Mouse (Mus musculus) left cerebral cortex, postnatal 25 days (tissue): ENCODE measurements around the gene Cdc34b. TPM values are rescaled to one million over a fixed set of nuclear protein-coding genes. Genes with fewer than 3 reads are reported as not detected.

Experiments used
- DNase-seq, 2 experiments: peaks; one replicate each; pipeline ENCODE4 v3.0.0; 2022; ENCODE audit warnings: low spot score in 2 of 2, mixed read lengths in 1 of 2
- intact Hi-C: fragments of 180-260 bp; cut with DNase I; formaldehyde crosslinking; loops from one replicate; pipeline ENCODE4 v1.15.1; 2025
- total RNA-seq, 2 experiments: library from RNA; stranded (reverse); gene quantifications; 2 replicates each; pipeline ENCODE4 v1.2.3; 2021

The Cdc34b gene
- total RNA-seq, 2 experiments from 2014 or later, result 0.46 TPM; not detected in 1

DNA sequence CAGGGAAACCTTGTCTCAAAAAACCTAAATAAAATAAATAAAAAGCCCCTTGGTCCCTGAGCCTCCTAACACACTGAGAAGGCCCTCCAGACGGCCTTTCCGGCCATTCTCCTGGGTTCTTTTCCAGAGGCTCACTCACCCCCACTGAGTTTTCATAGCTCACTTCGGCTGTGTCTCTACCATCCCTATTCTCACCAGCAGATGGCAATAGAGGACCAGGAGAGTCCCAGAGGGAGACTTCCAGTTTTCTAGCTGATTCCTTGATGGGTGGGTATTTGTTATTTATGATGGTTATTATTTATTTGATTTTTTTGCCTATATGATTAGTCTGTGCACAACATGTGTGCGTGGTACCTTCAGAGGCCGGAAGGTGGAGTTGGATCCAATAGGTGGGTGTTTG is 11.3 kb upstream of the Cdc34b start:
- intact Hi-C loops, result loop anchor here (2.0 to 10.0 kb wide), 4 partner anchors 57 to 375 kb away; partner anchors contain the start of genes Col1a1 and Hils1
- peak; percentile 69 to 73 for DNase-seq

DNA sequence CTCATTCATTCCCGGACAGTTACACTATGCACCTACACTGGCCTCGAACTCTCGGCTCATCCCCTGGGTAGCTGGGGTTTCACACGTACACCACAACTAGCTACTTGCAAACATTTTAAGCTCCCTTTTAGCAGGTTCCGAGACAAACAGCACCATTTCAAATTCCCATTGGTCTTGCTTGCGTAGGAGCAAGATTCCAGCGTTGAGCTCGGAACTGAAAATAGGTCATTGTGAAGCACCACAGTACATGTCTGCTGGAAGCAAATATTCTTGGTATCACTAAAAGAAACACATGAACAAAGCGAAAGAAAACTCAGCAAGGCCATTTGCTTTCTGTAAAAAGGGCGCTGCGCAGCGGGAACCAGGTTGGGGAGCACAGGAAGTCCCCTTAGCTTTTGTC is 10.4 kb upstream of the Cdc34b start:
- DNase-seq, result peak in 1 of 2 experiments; percentile 27
- intact Hi-C loops, result loop anchor here (2.0 to 10.0 kb wide), 4 partner anchors 56 to 374 kb away; partner anchors contain the start of genes Col1a1 and Hils1

DNA sequence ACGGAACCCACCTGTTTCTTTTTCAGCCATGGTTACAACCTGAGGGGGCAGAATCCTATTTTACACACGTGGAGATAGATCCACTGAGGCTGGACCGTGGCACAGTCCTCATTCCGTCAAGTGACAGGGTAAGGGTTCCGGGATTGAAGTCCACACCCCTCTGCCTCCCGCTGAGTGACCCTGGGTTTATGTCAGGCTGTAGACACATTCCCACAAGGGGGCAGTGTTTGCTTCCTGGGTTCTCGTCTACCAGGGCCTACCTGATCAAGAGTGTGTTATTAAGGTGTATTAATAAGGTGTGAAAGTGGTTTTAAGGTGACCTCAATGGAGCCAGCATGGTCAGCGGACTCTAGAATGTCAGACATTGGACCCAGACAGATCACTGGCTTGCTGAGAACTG is 8.8 kb upstream of the Cdc34b start:
- intact Hi-C loops, result loop anchor here (10.0 kb wide), 2 partner anchors 232 to 372 kb away; partner anchors contain the start of gene Hils1

DNA sequence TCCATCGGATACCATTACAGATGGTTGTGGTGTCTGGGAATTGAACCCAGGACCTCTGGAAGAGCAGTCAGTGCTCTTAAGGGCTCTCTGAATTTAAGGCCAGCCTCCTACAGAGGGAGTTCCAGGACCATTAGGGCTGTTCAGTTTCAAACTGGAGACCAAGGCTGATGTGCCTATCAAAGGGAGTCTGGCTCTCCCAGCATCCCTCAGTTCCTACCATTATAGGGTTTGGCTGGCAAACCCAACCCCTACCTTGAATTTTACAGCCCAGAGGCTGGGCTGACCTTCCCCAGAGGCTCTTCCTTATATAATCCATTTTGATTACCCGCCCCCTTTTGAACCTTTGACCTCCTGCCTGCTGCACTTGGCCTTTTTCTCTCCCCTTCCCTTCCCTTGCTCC is 5.8 kb upstream of the Cdc34b start:
- DNase-seq, result no peak
- intact Hi-C loops, result loop anchor here (10.0 kb wide), 2 partner anchors 229 to 369 kb away; partner anchors contain the start of gene Hils1

More for the DNA sequence above, 8.8 kb upstream of the Cdc34b start:
- no peak for DNase-seq

DNA sequence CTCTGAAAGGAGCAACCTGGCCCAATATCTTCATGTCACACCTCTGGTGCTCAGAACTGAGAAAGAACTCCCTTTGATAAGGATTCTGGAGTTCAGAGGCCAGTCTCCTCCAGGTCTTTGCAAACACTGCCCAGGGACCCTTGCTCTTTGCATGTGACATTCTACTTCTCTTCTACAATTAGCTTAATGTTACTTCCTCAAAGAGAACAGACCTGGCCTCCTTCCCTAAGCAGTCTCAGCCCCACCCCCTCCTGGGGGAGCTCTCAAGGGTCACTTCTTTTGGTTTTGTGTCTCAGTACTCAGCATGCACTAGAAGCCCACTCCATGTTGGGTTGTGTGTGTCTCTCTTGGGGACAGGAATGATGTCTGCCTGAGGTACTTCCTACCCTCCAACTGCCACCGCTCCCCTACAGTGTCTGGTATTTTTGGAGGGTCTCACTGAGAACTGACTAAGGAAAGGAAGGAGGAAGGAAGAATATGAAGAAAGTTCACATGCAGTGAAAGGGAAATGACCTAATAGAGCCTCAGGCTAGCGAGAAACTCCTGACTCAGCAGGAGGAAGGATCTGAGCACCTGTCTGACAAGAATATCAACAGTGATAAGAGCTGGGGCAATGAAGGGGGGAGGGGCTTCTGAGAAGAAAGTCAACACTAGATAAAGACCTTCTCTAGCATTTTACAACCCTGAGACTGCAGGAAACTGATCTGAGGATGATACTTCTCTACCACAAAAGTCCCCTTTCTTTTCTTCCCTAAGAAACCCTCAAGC is 11.5 kb downstream of the Cdc34b start:
- intact Hi-C loops, result no loop called here
- DNase-seq, result no peak

DNA sequence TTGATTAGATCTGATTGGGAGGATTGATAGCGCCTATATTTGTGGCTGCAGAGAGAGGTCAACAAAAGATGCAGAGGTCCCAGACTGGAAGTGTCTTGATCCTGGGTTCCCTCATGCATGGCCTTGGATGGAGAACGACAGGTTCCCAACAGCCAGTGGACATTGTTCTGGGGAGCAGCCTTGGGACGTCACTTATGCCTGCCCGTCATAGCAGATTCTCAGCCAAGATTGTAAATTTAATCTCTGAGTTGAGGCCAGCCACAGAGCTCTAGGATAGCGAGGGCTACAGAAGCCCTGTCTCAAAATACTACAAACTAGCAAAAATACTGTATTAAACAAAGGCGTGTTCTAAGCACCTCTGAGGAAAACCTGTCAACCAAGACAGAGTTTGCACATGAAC is 18.3 kb downstream of the Cdc34b start:
- intact Hi-C loops, result no loop called here

DNA sequence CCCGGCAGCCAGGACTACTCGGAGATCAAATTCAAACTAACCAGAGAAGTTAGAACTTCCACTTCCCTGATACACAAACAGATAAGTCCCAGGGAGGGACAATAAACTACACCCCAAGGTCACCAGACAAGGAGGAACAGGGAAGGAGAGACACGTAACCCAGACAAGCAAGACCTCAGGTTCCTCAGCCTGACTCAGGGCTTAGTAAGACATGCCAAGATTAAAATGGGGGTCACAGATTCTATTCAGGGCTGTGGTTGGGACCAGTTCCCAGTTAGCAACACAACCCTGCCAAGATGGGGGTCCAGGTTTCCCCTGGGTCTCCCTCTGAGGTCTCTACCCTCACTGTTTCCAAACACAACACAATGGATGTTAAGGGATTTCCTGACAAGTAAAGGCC is 18.8 kb downstream of the Cdc34b start:
- no peak for DNase-seq
- intact Hi-C loops, result no loop called here

More for the DNA sequence above, 18.3 kb downstream of the Cdc34b start:
- DNase-seq, result no peak

DNA sequence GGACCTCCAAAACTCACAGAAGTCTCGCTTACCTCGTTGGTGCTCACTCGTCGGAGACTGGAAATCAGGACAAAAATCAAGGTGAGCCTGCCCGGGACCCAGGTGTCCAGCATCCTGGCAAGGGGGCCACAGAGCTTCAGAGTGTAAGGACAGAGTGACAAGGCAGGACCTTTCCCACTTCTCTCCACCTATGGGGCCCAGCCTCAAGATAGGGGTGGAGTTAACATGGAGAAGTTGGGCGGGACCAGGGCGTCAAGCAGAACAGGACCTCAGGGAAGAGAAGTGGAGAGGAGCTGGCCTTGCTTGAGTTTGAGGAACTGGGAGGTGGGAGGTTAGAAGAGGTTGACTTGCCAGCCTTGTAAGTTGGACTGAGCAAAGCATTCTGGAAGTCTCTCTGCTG is 19.2 kb downstream of the Cdc34b start:
- intact Hi-C loops, result no loop called here
- no peak for DNase-seq

DNA sequence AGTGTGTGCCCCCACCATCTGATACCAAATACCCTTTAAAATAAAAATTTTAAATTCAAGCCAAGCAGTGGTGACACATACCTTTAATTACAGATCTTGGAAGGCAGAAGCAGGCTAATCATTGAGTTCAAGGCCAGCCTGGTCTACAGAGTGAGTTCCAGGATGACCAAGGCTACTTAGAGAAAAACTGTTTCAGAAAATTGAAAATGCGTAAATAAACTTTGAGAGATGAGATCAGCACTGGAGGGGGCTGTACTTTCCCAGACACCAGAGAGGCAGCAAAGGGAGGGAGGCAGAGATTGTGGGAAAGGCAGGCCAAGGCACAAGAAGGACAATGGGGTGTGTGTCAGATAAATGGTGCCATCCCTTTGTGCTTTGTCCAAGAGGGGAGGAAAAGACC is 20.7 kb downstream of the Cdc34b start:
- intact Hi-C loops, result no loop called here
- DNase-seq, result no peak

DNA sequence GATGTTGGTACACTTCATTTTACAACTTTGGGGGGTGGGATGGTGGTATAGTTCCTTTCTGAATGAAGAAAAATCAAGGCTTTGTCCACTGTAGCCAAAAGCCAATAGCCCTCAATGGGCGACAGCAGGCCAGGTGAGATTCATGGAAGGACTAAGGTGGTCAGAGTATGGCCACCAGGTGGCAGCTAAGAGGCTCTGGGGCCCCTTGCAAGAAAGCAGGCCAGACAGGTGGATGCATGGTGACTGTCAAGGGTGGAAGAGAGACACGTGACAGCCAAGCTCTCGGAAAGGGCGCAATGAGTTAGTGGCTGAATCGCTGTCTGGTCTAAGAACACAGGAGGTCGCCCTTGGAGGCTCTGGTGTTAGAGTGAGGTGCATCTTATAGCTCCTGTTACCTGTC is 21.2 kb downstream of the Cdc34b start:
- intact Hi-C loops, result no loop called here
- DNase-seq, result no peak

DNA sequence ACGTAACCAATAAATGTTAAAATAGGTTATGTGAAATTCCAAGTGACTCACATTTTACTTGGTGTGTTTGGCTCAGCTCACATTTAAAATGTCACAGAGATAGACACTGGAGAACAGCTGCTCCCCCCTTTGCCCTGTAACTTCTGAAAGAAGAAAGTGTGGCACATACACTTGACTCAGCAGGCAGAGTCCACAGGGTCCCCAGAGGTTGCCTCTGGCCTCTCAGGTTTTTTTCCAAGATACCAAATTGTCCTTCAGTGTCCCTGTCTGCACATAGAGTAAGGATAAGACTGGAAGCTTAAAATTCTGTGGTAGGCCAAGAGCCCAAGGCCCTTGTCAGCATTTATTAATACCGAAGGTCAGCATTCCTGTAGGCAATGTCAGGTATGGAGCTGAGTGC is 25.7 kb downstream of the Cdc34b start:
- DNase-seq, result no peak
- intact Hi-C loops, result no loop called here

DNA sequence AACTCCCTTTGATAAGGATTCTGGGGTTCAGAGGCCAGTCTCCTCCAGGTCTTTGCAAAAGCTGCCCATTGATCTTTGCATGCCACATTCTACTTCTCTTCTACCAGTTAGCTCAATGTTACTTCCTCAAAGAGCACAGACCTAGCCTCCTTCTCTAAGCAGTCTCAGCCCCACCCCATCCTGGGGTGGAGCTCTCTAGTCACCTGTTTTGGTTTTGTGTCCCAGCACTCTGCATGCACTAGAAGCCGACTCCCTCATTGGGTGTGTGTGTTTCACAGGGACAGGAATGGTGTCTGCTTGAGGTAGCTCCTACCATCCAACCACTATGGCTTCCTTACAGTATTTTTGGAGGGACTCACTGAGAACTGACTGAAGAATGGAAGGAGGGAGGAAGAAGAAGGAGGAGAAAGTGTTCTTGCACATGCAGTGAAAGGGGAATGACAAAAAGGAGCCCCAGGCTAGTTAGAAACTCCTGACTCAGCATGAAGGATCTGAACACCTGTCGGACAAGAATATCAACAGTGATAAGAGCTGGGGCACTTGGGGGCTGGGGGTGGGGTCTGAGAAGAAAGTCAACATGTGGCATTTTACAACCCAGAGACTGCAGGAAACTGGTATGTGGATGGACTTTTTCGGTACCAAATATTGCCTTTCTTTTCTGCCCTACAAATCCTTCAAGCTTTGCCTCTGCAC is 30.9 kb downstream of the Cdc34b start:
- DNase-seq, result no peak
- intact Hi-C loops, result no loop called here

DNA sequence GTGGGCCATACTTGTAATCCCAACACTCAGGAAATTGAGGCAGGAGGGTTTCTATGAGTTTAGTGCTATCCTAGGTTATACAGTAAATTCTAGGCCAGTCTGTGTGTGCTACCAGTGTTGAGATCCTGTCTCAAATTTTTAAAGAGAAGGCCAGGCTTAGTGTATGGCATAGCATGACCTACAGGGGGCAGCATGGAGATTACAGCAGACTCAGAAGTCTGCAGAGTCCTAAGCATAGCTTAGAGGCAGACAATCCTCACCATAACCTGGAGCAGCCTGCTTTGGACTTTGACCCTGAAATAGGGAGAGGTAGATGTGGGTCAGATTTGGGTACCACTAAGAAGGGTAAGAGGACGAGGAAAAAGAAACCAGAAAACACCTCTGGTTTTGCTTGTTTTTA is 32.3 kb downstream of the Cdc34b start:
- no peak for DNase-seq
- intact Hi-C loops, result no loop called here

DNA sequence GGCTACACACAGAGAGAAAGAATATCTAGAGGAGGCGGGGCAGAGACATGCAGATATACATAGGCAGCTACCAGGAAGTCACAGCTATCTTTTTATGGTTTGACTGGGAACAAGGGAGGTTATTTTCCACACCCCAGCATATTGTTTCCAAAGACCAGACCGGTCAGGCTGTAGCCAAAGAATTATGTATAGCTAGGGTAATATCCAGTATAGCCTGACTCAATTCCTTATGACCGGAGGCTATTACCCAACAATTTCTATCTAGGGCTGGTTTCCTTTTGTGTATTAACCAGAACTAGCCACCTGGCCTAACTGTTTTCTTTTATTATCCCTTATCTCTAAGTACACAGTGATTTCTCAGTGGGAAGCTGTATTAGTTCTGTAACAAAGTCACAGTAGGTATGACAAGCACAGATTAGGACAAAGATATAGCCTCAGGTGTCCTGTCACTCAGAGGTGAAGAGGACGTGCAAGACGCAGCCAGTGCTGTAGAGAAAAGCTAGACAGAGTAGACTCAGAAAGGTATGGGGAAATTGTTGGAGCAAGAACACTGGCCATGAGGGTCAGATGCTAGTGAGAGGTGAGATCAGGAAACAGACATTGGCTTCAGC is 33.4 kb downstream of the Cdc34b start:
- intact Hi-C loops, result no loop called here
- no peak for DNase-seq

DNA sequence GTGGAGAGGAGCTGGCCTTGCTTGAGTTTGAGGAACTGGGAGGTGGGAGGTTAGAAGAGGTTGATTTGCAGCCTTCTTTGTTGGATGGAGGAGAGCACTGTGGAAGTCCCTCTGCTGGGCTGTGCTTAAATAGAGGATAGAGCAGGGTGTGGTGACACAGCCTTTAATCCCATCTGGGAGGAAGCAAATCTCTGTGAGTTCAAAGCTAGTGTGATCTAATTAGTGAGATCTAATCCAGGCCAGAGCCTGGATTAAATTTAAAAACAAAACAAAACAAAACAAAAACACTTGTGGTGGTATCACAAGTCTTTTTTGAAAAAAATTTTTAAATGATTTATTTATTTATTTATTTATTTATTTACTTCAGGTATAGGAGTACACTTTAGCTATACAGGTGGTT is 41.0 kb downstream of the Cdc34b start, which contains the start of gene Tmem92:
Tmem92 (minus strand) TSS at position 101 of the 400 bp plus-strand sequence.
- intact Hi-C loops, result no loop called here
- no peak for DNase-seq

DNA sequence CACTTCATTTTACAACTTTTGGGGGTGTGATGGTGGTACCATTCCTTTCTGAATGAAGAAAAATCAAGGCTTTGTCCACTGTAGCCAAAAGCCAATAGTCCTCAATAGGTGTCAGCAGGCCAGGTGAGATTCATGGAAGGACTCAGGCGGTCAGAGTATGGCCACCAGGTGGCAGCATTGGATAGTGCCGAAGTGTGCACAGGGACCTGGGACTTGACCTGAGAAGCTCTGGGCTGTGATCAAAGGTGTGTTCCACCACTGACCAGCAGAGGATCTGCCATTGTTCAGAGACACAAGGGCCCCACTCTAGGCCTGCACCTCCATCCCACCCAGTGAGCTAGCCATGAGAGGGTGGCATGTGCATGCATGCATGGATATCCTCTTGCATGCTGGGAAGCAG is 43.7 kb downstream of the Cdc34b start:
- peak; percentile 47 to 62 for DNase-seq
- intact Hi-C loops, result loop anchor here (2.0 kb wide), 1 partner anchor 152 kb away; the partner anchor contains the start of gene Col1a1

DNA sequence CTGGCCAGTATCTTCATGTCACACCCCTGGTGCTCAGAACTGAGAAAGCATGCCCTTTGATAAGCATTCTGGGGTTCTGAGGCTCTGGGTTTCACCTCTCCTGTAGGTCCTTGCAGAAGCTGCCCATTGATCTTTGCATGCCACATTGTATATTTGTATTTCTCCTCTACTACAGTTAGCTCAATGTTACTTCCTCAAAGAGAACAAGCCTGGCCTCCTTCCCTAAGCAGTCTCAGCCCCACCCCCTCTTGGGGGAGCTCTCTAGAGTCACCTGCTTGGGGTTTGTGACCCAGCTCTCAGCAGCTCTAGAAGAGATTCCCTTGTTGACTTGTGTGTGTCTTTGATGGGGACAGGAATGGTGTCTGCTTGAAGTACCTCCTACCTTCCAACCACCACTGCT is 50.1 kb downstream of the Cdc34b start:
- no peak for DNase-seq
- intact Hi-C loops, result no loop called here
